Mouse (Mus musculus): ENCODE results near the gene Mrpl48. TPM values are rescaled to one million over a fixed set of nuclear protein-coding genes. Genes with fewer than 3 reads are reported as not detected.

The Mrpl48 gene
- polyA plus RNA-seq, 1 experiment from 2014 or later = 89.4 TPM

- Histone ChIP-seq H3K4me3 (ENCODE audit: low read depth, low read length) (no peak overlapping the region), H3K36me3 (ENCODE audit: control insufficient read depth, insufficient read depth) (no peaks in the 10 kb centered on the region), H3K4me1 (replicated peaks; ENCODE audit: control insufficient read depth, insufficient read depth, low read length) (no peaks in the 10 kb centered on the region; the same call in 1 of the 2 replicates), H3K27ac (ENCODE audit: low read depth, low read length) (no peak overlapping the region), H3K9ac (ENCODE audit: low read depth, low read length) (no peak overlapping the region), H3K4me2 (replicated peaks; ENCODE audit: low read depth) (no peak overlapping the region), H3K9me3 (ENCODE audit: control insufficient read depth) (no peaks in the 10 kb centered on the region), H3K27me3 (replicated peaks; ENCODE audit: control insufficient read depth, insufficient read depth, low read length) (no peaks in the 10 kb centered on the region)
- ATAC-seq = peak; percentile 58; the same call in 1 of the 2 replicates
- no peak for TF ChIP-seq CTCF (IDR thresholded peaks at IDR 0.05; ENCODE audit: low read depth)
- WGBS = 36% methylated on average over 7 of the region's 7 CpGs
These were observed 87.9 kb downstream of the Mrpl48 start for GRCm38 (mm10) chr7:100520204-100520603.

DNA sequence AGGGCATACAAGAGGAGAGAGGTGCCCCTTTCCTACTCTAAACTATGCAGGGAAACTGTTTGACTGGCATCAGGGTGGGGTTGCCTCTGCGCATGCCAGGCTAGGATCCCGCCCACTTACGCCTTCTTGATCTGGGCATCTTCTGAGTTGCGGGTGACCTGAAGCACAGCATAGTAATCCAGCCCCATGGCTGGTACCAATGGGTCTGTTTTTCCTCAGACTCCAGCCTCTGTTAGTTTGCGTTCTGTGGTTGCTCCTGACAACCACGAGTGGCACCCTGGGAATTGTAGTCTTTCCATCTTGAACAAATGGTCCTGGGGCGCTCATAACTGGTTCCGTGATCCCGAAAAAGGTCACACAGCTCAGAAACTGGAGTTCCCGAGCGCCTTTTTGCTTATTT is 93.5 kb downstream of the Mrpl48 start, which contains the start of gene Dnajb13:
Dnajb13 (minus strand) TSS at position 388 of the 400 bp plus-strand sequence.
- H3K4me3 ChIP-seq (ENCODE audit: low read depth, low read length) = no peak within 1 kb of the TSS
- H3K27me3 ChIP-seq (replicated peaks; ENCODE audit: control insufficient read depth, insufficient read depth, low read length) = no peaks in the 10 kb centered on the region
- H3K36me3 ChIP-seq (ENCODE audit: control insufficient read depth, insufficient read depth) = no peaks in the 10 kb centered on the region
- H3K4me2 ChIP-seq (replicated peaks; ENCODE audit: low read depth) = no peak within 1 kb of the TSS
- H3K9ac ChIP-seq (ENCODE audit: low read depth, low read length) = no peak within 1 kb of the TSS
- 62% methylated on average over 11 of the region's 11 CpGs for WGBS
- ATAC-seq = no peak
- H3K9me3 ChIP-seq (ENCODE audit: control insufficient read depth) = no peaks in the 10 kb centered on the region
- H3K4me1 ChIP-seq (replicated peaks; ENCODE audit: control insufficient read depth, insufficient read depth, low read length) = no peaks in the 10 kb centered on the region
- TF ChIP-seq CTCF (IDR thresholded peaks at IDR 0.05; ENCODE audit: low read depth) = no peak
- no peak within 1 kb of the TSS for H3K27ac ChIP-seq (ENCODE audit: low read depth, low read length)

DNA sequence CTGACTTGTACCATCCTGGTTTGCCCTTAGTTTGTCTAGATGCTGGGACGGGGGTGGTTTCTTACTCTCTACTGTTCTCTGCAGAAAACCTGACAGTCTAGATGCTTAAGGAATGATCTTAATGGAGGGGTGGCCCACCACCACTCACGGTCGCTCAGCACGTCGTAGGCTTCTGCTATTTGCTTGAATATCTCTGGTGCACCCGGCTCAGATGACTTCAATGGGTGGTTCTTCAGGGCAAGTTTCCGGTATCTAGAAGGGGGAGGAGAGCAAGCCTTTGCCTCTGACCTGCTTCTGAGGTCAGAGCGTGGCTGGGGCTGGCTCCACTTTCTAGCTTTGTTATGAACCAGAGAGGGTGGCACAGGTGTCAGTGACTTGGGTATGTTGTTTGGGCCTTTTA is 96.5 kb downstream of the Mrpl48 start:
- no peaks in the 10 kb centered on the region for H3K9me3 ChIP-seq (ENCODE audit: control insufficient read depth)
- no peak overlapping the region for H3K27ac ChIP-seq (ENCODE audit: low read depth, low read length)
- H3K9ac ChIP-seq (ENCODE audit: low read depth, low read length) = no peak overlapping the region
- no peaks in the 10 kb centered on the region for H3K36me3 ChIP-seq (ENCODE audit: control insufficient read depth, insufficient read depth)
- no peak for ATAC-seq
- H3K4me3 ChIP-seq (ENCODE audit: low read depth, low read length) = no peak overlapping the region
- WGBS = 69% methylated on average over 8 of the region's 8 CpGs
- H3K27me3 ChIP-seq (replicated peaks; ENCODE audit: control insufficient read depth, insufficient read depth, low read length) = no peaks in the 10 kb centered on the region
- TF ChIP-seq CTCF (IDR thresholded peaks at IDR 0.05; ENCODE audit: low read depth) = no peak
- no peak overlapping the region for H3K4me2 ChIP-seq (replicated peaks; ENCODE audit: low read depth)
- H3K4me1 ChIP-seq (replicated peaks; ENCODE audit: control insufficient read depth, insufficient read depth, low read length) = no peaks in the 10 kb centered on the region

GRCm38 (mm10) chr7:100508670-100509069 is 99.4 kb downstream of the Mrpl48 start:
- Histone ChIP-seq H3K4me1 (replicated peaks; ENCODE audit: control insufficient read depth, insufficient read depth, low read length) (no peaks in the 10 kb centered on the region), H3K27me3 (replicated peaks; ENCODE audit: control insufficient read depth, insufficient read depth, low read length) (no peaks in the 10 kb centered on the region), H3K27ac (ENCODE audit: low read depth, low read length) (no peak overlapping the region), H3K4me3 (ENCODE audit: low read depth, low read length) (no peak overlapping the region), H3K9me3 (ENCODE audit: control insufficient read depth) (no peaks in the 10 kb centered on the region), H3K36me3 (ENCODE audit: control insufficient read depth, insufficient read depth) (no peaks in the 10 kb centered on the region), H3K4me2 (replicated peaks; ENCODE audit: low read depth) (no peak overlapping the region), H3K9ac (ENCODE audit: low read depth, low read length) (no peak overlapping the region)
- peak; percentile 16; the same call in 1 of the 2 replicates for ATAC-seq
- no peak for TF ChIP-seq CTCF (IDR thresholded peaks at IDR 0.05; ENCODE audit: low read depth)
- 23% methylated on average over 3 of the region's 3 CpGs for WGBS

DNA sequence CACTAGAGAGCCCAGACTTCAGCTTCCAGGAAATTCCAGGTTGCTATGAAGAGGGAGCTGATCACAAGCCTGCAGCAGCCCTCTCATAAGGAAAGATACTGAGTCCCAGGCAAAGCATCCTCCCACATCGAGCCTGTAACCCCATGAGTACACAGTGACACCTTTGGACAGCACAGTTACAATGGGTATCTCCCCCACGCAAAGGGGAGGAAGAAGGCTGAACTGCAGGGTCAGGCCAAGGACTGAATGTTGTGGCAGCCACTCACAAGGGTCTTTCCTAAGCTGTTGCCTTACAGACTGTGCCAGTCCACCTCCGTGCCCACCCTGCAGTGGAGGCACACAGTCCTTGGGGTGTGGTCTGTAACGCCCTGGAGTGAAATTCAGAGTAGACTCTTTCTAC is 101.6 kb downstream of the Mrpl48 start:
- Histone ChIP-seq H3K27me3 (replicated peaks; ENCODE audit: control insufficient read depth, insufficient read depth, low read length) (no peaks in the 10 kb centered on the region), H3K9me3 (ENCODE audit: control insufficient read depth) (no peaks in the 10 kb centered on the region), H3K9ac (ENCODE audit: low read depth, low read length) (no peak overlapping the region), H3K36me3 (ENCODE audit: control insufficient read depth, insufficient read depth) (no peaks in the 10 kb centered on the region), H3K4me2 (replicated peaks; ENCODE audit: low read depth) (no peak overlapping the region), H3K4me3 (ENCODE audit: low read depth, low read length) (no peak overlapping the region), H3K4me1 (replicated peaks; ENCODE audit: control insufficient read depth, insufficient read depth, low read length) (no peaks in the 10 kb centered on the region; the same call in 1 of the 2 replicates), H3K27ac (ENCODE audit: low read depth, low read length) (no peak overlapping the region)
- no peak for TF ChIP-seq CTCF (IDR thresholded peaks at IDR 0.05; ENCODE audit: low read depth)
- WGBS = 58% methylated on average over 4 of the region's 4 CpGs
- no peak for ATAC-seq

GRCm38 (mm10) chr7:100504740-100505487 is 103.2 kb downstream of the Mrpl48 start:
- ATAC-seq = no peak
- Histone ChIP-seq H3K9me3 (ENCODE audit: control insufficient read depth) (no peaks in the 10 kb centered on the region), H3K27ac (ENCODE audit: low read depth, low read length) (no peak overlapping the region), H3K4me3 (ENCODE audit: low read depth, low read length) (no peak overlapping the region), H3K27me3 (replicated peaks; ENCODE audit: control insufficient read depth, insufficient read depth, low read length) (no peaks in the 10 kb centered on the region), H3K9ac (ENCODE audit: low read depth, low read length) (no peak overlapping the region), H3K36me3 (ENCODE audit: control insufficient read depth, insufficient read depth) (peaks cover 2% of the 10 kb centered on the region; the same call in 1 of the 2 replicates), H3K4me2 (replicated peaks; ENCODE audit: low read depth) (no peak overlapping the region), H3K4me1 (replicated peaks; ENCODE audit: control insufficient read depth, insufficient read depth, low read length) (no peaks in the 10 kb centered on the region; the same call in 1 of the 2 replicates)
- WGBS = 64% methylated on average over 13 of the region's 13 CpGs
- no peak for TF ChIP-seq CTCF (IDR thresholded peaks at IDR 0.05; ENCODE audit: low read depth)
